Mouse (Mus musculus): ENCODE measurements around the gene Wdr95. TPM values are rescaled to one million over a fixed set of nuclear protein-coding genes. Genes with fewer than 3 reads are reported as not detected.

Gene Wdr95
- polyA plus RNA-seq, 1 experiment from 2014 or later, result 0.05 TPM

DNA sequence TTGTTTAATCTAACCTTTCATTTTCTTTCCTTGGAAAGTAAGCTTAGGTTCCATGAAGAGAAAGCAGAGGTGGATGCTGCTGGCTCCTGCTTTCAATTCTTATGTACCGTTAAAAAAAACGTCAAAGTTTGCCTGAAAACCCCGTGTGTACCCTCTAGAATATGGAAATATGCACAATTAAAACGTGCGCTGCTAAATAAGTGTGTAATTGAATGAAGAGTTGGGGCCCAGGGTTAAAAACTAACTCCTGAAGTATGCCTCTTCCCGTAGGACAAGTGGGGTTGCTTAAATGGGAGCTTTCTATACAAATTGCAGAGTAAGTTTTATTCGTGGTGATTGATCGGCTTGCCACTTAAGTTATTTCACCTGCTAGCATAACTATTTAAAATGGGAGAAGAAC lies 108.8 kb downstream of the Wdr95 start:
- H3K4me3 ChIP-seq (replicated peaks; ENCODE audit: low read depth, low read length), result peak overlapping the region; percentile 64; the same call in 1 of the 2 replicates
- H3K27me3 ChIP-seq (ENCODE audit: insufficient read depth, low read length), result no peaks in the 10 kb centered on the region
- DNase-seq (ENCODE audit: low spot score) (peak; percentile 17), ATAC-seq (replicated peaks; ENCODE audit: low FRiP score, low read depth) (no peak)
- TF ChIP-seq CTCF (IDR thresholded peaks at IDR 0.05; ENCODE audit: low read depth), result no peak
- no peak overlapping the region for H3K27ac ChIP-seq
- H3K36me3 ChIP-seq (ENCODE audit: insufficient read depth, low read length), result peaks cover 2% of the 10 kb centered on the region; the same call in 1 of the 2 replicates
- no peak overlapping the region for H3K9ac ChIP-seq (ENCODE audit: low read depth, low read length)
- no peaks in the 10 kb centered on the region for H3K9me3 ChIP-seq (replicated peaks; ENCODE audit: low read length)
- peak overlapping the region; percentile 76; the same call in 1 of the 2 replicates for H3K4me2 ChIP-seq (ENCODE audit: low read length)
- 0 out of 2 replicates have a peak, but pooled peaks cover 3% of the 10 kb centered on the region for H3K4me1 ChIP-seq (replicated peaks; ENCODE audit: insufficient read depth, low read length)
- 56% methylated on average over 8 of the region's 8 CpGs for WGBS

DNA sequence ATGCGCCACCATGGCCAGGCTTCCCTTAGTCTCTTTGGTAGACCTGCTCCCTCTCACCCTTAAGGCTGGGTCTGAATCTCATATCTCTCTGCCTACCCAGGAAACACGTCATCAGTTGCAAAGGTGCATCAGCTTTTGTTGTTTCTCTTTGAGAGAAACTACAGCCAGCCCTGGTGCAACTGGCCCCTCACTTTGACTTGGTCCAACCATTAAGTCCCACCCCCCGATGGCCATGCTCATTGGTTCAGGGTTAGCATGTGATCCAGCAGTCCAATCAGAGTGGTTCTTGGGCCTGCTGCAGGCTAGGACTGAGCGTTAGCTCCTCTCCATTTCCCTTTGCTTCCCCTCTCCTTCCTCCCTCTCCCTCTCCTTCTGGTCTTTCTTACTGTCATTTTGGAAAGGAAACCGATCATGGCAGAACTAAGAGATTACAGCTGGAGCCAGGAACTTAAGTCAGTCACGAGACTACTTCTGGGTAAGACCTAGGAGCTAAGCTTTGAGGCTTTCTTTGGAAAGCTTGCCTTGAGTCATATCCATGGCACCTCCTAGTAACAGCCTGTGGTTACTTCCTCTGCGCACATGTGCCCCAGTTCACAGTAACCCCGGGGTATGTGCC lies 112.9 kb downstream of the Wdr95 start:
- WGBS, result 87% methylated on average over 8 of the region's 8 CpGs
- Histone ChIP-seq H3K4me2 (ENCODE audit: low read length) (no peak overlapping the region), H3K27me3 (ENCODE audit: insufficient read depth, low read length) (no peaks in the 10 kb centered on the region), H3K4me3 (replicated peaks; ENCODE audit: low read depth, low read length) (no peak overlapping the region), H3K27ac (no peak overlapping the region), H3K9ac (ENCODE audit: low read depth, low read length) (no peak overlapping the region), H3K4me1 (replicated peaks; ENCODE audit: insufficient read depth, low read length) (no peaks in the 10 kb centered on the region), H3K36me3 (ENCODE audit: insufficient read depth, low read length) (no peaks in the 10 kb centered on the region), H3K9me3 (replicated peaks; ENCODE audit: low read length) (no peaks in the 10 kb centered on the region)
- ATAC-seq (replicated peaks; ENCODE audit: low FRiP score, low read depth) (no peak), DNase-seq (ENCODE audit: low spot score) (no peak)
- no peak for TF ChIP-seq CTCF (IDR thresholded peaks at IDR 0.05; ENCODE audit: low read depth)

DNA sequence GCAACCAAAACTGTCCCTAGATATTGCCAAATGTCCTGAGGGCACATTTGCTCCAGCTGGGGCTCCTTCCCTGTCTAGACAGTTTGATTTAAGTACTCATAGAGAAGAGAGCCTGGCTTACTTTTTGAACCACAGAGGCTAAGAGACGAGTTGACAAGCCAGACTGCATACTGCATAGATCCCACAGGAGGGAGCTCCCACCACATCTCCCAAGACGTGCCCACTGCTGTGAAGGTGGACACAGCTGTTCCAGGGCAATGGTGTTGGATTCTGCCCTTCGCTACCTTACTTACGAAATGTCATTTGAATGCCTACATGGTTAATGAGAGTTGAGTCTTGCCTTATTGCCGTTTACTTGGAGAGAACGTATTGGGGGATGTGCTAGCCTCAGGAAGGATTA lies 113.9 kb downstream of the Wdr95 start:
- no peak overlapping the region for H3K27ac ChIP-seq
- H3K4me2 ChIP-seq (ENCODE audit: low read length), result no peak overlapping the region
- peak; percentile 75 for TF ChIP-seq CTCF (IDR thresholded peaks at IDR 0.05; ENCODE audit: low read depth)
- H3K4me3 ChIP-seq (replicated peaks; ENCODE audit: low read depth, low read length), result no peak overlapping the region
- H3K4me1 ChIP-seq (replicated peaks; ENCODE audit: insufficient read depth, low read length), result no peaks in the 10 kb centered on the region
- H3K27me3 ChIP-seq (ENCODE audit: insufficient read depth, low read length), result no peaks in the 10 kb centered on the region
- no peaks in the 10 kb centered on the region for H3K36me3 ChIP-seq (ENCODE audit: insufficient read depth, low read length)
- DNase-seq (ENCODE audit: low spot score), result peak; percentile 57
- H3K9ac ChIP-seq (ENCODE audit: low read depth, low read length), result no peak overlapping the region
- 38% methylated on average over 6 of the region's 6 CpGs for WGBS
- no peaks in the 10 kb centered on the region for H3K9me3 ChIP-seq (replicated peaks; ENCODE audit: low read length)
- ATAC-seq (replicated peaks; ENCODE audit: low FRiP score, low read depth), result no peak

DNA sequence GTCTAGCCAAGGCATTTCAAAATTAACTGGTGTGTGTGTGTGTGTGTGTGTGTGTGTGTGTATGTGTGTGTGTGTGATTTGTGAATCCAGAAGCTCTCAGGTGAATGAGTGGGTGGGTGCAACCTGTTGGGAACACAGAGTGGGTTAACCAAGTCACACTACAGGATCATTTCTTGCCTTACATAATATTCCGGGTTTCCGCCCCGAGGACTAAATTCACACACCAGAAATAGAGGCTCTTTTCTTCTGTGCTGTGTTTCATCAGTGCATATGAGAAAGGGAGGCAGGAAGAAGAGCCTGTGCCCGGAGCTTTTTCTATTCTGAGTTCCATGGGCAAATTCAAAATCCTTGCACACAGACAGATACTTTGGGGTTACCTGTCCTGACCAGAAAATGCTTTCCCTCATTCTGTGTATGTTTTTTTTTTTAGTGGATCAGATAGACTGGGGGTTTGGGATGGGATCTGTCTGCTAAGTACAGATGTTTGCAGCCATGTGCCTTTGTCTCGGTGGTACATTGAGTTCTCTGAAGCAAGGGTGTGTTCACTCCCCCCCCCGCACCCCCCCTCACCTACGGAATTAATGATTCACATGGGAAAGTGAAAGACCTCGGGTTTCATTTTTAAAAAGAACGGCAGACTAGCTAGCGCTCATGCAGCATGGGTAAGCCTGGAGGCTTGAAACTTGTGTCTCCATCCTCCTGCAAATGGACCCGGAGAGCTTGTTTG lies 114.5 kb downstream of the Wdr95 start:
- DNase-seq (ENCODE audit: low spot score), result no peak
- ATAC-seq (replicated peaks; ENCODE audit: low FRiP score, low read depth), result no peak
- H3K27me3 ChIP-seq (ENCODE audit: insufficient read depth, low read length), result no peaks in the 10 kb centered on the region
- H3K9ac ChIP-seq (ENCODE audit: low read depth, low read length), result no peak overlapping the region
- no peak overlapping the region for H3K27ac ChIP-seq
- no peak overlapping the region for H3K4me3 ChIP-seq (replicated peaks; ENCODE audit: low read depth, low read length)
- H3K4me1 ChIP-seq (replicated peaks; ENCODE audit: insufficient read depth, low read length), result no peaks in the 10 kb centered on the region
- no peaks in the 10 kb centered on the region for H3K9me3 ChIP-seq (replicated peaks; ENCODE audit: low read length)
- TF ChIP-seq CTCF (IDR thresholded peaks at IDR 0.05; ENCODE audit: low read depth), result no peak
- H3K36me3 ChIP-seq (ENCODE audit: insufficient read depth, low read length), result no peaks in the 10 kb centered on the region
- H3K4me2 ChIP-seq (ENCODE audit: low read length), result no peak overlapping the region
- 75% methylated on average over 11 of the region's 11 CpGs for WGBS

DNA sequence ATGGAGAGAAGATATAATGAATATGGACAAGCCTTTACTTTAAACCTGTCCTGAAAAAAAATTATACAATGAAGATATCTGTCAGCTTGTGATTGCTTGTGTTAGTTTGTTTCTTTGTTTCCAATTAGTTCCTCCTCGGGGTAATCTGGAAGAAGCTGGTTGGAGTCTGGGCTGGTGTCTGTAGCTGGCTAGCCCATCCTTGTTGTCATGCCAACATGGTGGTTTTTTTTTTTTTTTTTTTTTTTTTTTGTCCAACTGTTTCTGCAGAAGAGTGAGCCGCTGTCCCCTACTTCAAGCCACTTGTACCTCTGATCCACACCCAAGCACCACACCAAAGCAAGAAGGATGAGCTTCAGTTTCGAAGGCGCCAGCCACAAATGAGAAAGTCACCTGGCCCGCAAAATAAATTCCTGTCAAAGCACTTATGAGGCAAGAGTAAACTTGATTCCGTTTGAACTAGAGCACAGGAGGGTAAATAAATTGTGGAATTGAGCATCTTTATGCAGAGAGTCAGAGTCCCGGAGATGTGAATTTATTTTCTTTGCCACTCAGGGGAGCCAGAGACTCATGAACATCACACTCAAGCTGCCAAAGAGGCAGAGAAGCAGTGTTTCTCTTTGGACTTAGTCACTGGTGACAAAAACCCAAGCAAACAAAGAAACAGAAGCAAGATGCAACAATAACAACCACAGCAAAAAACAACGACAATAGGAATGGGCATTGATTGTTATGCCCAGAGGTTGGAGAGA lies 119.1 kb downstream of the Wdr95 start:
- Histone ChIP-seq H3K9ac (ENCODE audit: low read depth, low read length) (no peak overlapping the region), H3K36me3 (ENCODE audit: insufficient read depth, low read length) (no peaks in the 10 kb centered on the region), H3K9me3 (replicated peaks; ENCODE audit: low read length) (no peaks in the 10 kb centered on the region), H3K27ac (no peak overlapping the region), H3K4me1 (replicated peaks; ENCODE audit: insufficient read depth, low read length) (no peaks in the 10 kb centered on the region), H3K27me3 (ENCODE audit: insufficient read depth, low read length) (no peaks in the 10 kb centered on the region), H3K4me2 (ENCODE audit: low read length) (no peak overlapping the region), H3K4me3 (replicated peaks; ENCODE audit: low read depth, low read length) (no peak overlapping the region)
- ATAC-seq (replicated peaks; ENCODE audit: low FRiP score, low read depth) (no peak), DNase-seq (ENCODE audit: low spot score) (peak; percentile 29)
- WGBS, result 55% methylated on average over 8 of the region's 8 CpGs
- TF ChIP-seq CTCF (IDR thresholded peaks at IDR 0.05; ENCODE audit: low read depth), result peak; percentile 46; the same call in 1 of the 2 replicates

DNA sequence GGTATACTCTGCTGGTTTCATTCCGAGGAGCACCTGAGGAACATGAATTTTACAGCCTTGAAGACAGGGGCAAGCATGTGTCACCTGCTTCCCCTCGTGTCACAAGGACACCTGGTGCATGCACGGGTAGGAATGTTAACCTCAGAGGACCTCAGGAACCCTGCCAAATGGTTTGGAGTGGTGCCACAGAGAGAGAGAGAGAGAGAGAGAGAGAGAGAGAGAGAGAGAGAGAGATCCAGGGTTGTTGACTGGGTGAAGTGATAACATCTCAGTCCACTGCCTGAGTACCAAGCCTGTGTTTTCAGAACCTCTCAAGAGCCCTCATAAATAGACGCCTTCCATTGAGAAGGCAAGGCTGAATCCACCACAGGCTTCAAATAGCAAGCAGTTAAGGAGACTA lies 119.7 kb downstream of the Wdr95 start:
- DNase-seq (ENCODE audit: low spot score), result no peak
- TF ChIP-seq CTCF (IDR thresholded peaks at IDR 0.05; ENCODE audit: low read depth), result no peak
- H3K27me3 ChIP-seq (ENCODE audit: insufficient read depth, low read length), result no peaks in the 10 kb centered on the region
- H3K4me1 ChIP-seq (replicated peaks; ENCODE audit: insufficient read depth, low read length), result no peaks in the 10 kb centered on the region
- H3K27ac ChIP-seq, result no peak overlapping the region
- H3K36me3 ChIP-seq (ENCODE audit: insufficient read depth, low read length), result no peaks in the 10 kb centered on the region
- no peak for ATAC-seq (replicated peaks; ENCODE audit: low FRiP score, low read depth)
- 33% methylated on average over 4 of the region's 4 CpGs for WGBS
- no peak overlapping the region for H3K9ac ChIP-seq (ENCODE audit: low read depth, low read length)
- no peak overlapping the region for H3K4me3 ChIP-seq (replicated peaks; ENCODE audit: low read depth, low read length)
- H3K9me3 ChIP-seq (replicated peaks; ENCODE audit: low read length), result no peaks in the 10 kb centered on the region
- no peak overlapping the region for H3K4me2 ChIP-seq (ENCODE audit: low read length)

All from kidney, postnatal 0 days (tissue).